26 mouse cellular contexts compared by ENCODE assay signal in genomic region chr15:85296538-85296937, GRCm38 (mm10). TPM values are rescaled to one million over a fixed set of nuclear protein-coding genes. Genes with fewer than 3 reads are reported as not detected.
DNase-seq lines count a peak whose midpoint lies in the region; ATAC-seq lines count a peak whose summit lies in the region.
"Had no signal": no experiment of that assay in that cellular context is flagged by ENCODE, and none has a peak within 500 bp of the region (broad histone marks: within the 10 kb centered on the region; RNA-seq: fewer than 3 reads in every experiment).

No protein-coding gene starts in this region.

- ATAC-seq in hindbrain, embryonic 16.5 days = no peak
- ATAC-seq in hindbrain, embryonic 12.5 days (ENCODE audit: low FRiP score) = no peak
- no peak for ATAC-seq in kidney, embryonic 15.5 days (replicated peaks; ENCODE audit: low FRiP score)
- 0 out of 2 replicates have a peak, but pooled peaks have one; percentile 39 for ATAC-seq in midbrain, embryonic 15.5 days (replicated peaks)
- ATAC-seq in midbrain, embryonic 11.5 days (ENCODE audit: low FRiP score) = no peak
- ATAC-seq: forebrain, embryonic 13.5 days; intestine, postnatal 0 days; lung, postnatal 0 days; midbrain, embryonic 13.5 days; Patski had no signal

- WGBS in hindbrain, embryonic 16.5 days = 65% methylated on average over 3 of the region's 3 CpGs
- WGBS in hindbrain, embryonic 12.5 days = 72% methylated on average over 3 of the region's 3 CpGs
- WGBS in kidney, embryonic 15.5 days = 68% methylated on average over 3 of the region's 3 CpGs
- 78% methylated on average over 3 of the region's 3 CpGs for WGBS in midbrain, embryonic 15.5 days
- 88% methylated on average over 3 of the region's 3 CpGs for WGBS in midbrain, embryonic 11.5 days

- peak overlapping the region; percentile 56; the same call in 1 of the 2 replicates for H3K27ac ChIP-seq in hindbrain, embryonic 16.5 days (ENCODE audit: low read depth, low read length)
- no peak overlapping the region for H3K27ac ChIP-seq in hindbrain, embryonic 12.5 days
- H3K27ac ChIP-seq in kidney, embryonic 15.5 days = no peak overlapping the region
- H3K27ac ChIP-seq in midbrain, embryonic 15.5 days = peak overlapping the region; percentile 72; the same call in 1 of the 2 replicates
- H3K27ac ChIP-seq in midbrain, embryonic 11.5 days (ENCODE audit: low read depth, low read length) = no peak overlapping the region

- no peak overlapping the region for H3K4me3 ChIP-seq in hindbrain, embryonic 16.5 days (ENCODE audit: low read length)
- H3K4me3 ChIP-seq in hindbrain, embryonic 12.5 days = no peak overlapping the region
- H3K4me3 ChIP-seq in kidney, embryonic 15.5 days (replicated peaks) = no peak overlapping the region
- H3K4me3 ChIP-seq in midbrain, embryonic 15.5 days = no peak overlapping the region
- no peak overlapping the region for H3K4me3 ChIP-seq in midbrain, embryonic 11.5 days (ENCODE audit: low read depth, low read length)
- H3K4me3 ChIP-seq: forebrain, embryonic 13.5 days; heart, embryonic 12.5 days; megakaryocyte, embryonic 14.5 days; midbrain, embryonic 13.5 days had no signal

- H3K4me1 ChIP-seq in hindbrain, embryonic 16.5 days (ENCODE audit: control insufficient read depth, insufficient read depth, low read depth, low read length) = peaks cover 19% of the 10 kb centered on the region
- H3K4me1 ChIP-seq in hindbrain, embryonic 12.5 days = peaks cover 30% of the 10 kb centered on the region
- peaks cover 20% of the 10 kb centered on the region for H3K4me1 ChIP-seq in kidney, embryonic 15.5 days
- peaks cover 18% of the 10 kb centered on the region for H3K4me1 ChIP-seq in midbrain, embryonic 15.5 days
- H3K4me1 ChIP-seq in midbrain, embryonic 11.5 days (ENCODE audit: control insufficient read depth, insufficient read depth, low read length) = no peaks in the 10 kb centered on the region; the same call in 1 of the 2 replicates
- H3K4me1 ChIP-seq: megakaryocyte, embryonic 14.5 days had no signal

- H3K27me3 ChIP-seq in hindbrain, embryonic 16.5 days (replicated peaks; ENCODE audit: control insufficient read depth, insufficient read depth, low read length) = no peaks in the 10 kb centered on the region
- H3K27me3 ChIP-seq in hindbrain, embryonic 12.5 days = no peaks in the 10 kb centered on the region; the same call in 1 of the 2 replicates
- no peaks in the 10 kb centered on the region for H3K27me3 ChIP-seq in kidney, embryonic 15.5 days
- H3K27me3 ChIP-seq in midbrain, embryonic 15.5 days (replicated peaks) = no peaks in the 10 kb centered on the region
- H3K27me3 ChIP-seq in midbrain, embryonic 11.5 days (ENCODE audit: control insufficient read depth, insufficient read depth, low read length) = no peaks in the 10 kb centered on the region
- H3K27me3 ChIP-seq: forebrain, embryonic 13.5 days; midbrain, embryonic 13.5 days; Patski had no signal

- H3K9ac ChIP-seq in hindbrain, embryonic 16.5 days (ENCODE audit: low read depth, low read length) = no peak overlapping the region
- no peak overlapping the region for H3K9ac ChIP-seq in hindbrain, embryonic 12.5 days
- no peak overlapping the region for H3K9ac ChIP-seq in kidney, embryonic 15.5 days
- no peak overlapping the region for H3K9ac ChIP-seq in midbrain, embryonic 15.5 days
- no peak overlapping the region for H3K9ac ChIP-seq in midbrain, embryonic 11.5 days (ENCODE audit: low read length)
- H3K9ac ChIP-seq: forebrain, embryonic 13.5 days; heart, embryonic 12.5 days; midbrain, embryonic 13.5 days had no signal

- no peaks in the 10 kb centered on the region for H3K9me3 ChIP-seq in hindbrain, embryonic 16.5 days (ENCODE audit: control insufficient read depth, low read length)
- H3K9me3 ChIP-seq in hindbrain, embryonic 12.5 days (replicated peaks) = no peaks in the 10 kb centered on the region
- H3K9me3 ChIP-seq in kidney, embryonic 15.5 days (replicated peaks) = no peaks in the 10 kb centered on the region
- H3K9me3 ChIP-seq in midbrain, embryonic 15.5 days = no peaks in the 10 kb centered on the region
- no peaks in the 10 kb centered on the region for H3K9me3 ChIP-seq in midbrain, embryonic 11.5 days (ENCODE audit: control insufficient read depth, low read length)
- H3K9me3 ChIP-seq: forebrain, embryonic 13.5 days had no signal

- no peak overlapping the region for H3K4me2 ChIP-seq in hindbrain, embryonic 16.5 days (ENCODE audit: low read length)
- H3K4me2 ChIP-seq in hindbrain, embryonic 12.5 days (replicated peaks) = no peak overlapping the region
- no peak overlapping the region for H3K4me2 ChIP-seq in kidney, embryonic 15.5 days
- no peak overlapping the region for H3K4me2 ChIP-seq in midbrain, embryonic 15.5 days
- no peak overlapping the region for H3K4me2 ChIP-seq in midbrain, embryonic 11.5 days
- H3K4me2 ChIP-seq: forebrain, embryonic 13.5 days; heart, embryonic 12.5 days; midbrain, embryonic 13.5 days had no signal

- DNase-seq in kidney, adult 8-10 months = peak; percentile 21 to 64
- no peak for DNase-seq in midbrain, embryonic 11.5 days (ENCODE audit: low spot score, missing footprints)
- peak; percentile 36 for DNase-seq in yolk sac, embryonic 10.5 days (ENCODE audit: low spot score)
- DNase-seq in right cerebral cortex, postnatal 10 days (ENCODE audit: low spot score in 2 of 2) = no peak
- DNase-seq: adrenal gland, postnatal 10 days; cerebellum, adult 11 months; cerebellum, adult 9-10 months; cerebellum, postnatal 36 days; gastrocnemius, postnatal 25 days; heart, adult 11 months; heart, postnatal 4 days; lung, adult 18-20 months; lung, postnatal 4 days; spleen, adult 18-20 months; thymus, postnatal 14 days had no signal

- H3K36me3 ChIP-seq in hindbrain, embryonic 16.5 days (ENCODE audit: control insufficient read depth, insufficient read depth, low read length) = no peaks in the 10 kb centered on the region
- H3K36me3 ChIP-seq in hindbrain, embryonic 12.5 days = no peaks in the 10 kb centered on the region
- no peaks in the 10 kb centered on the region for H3K36me3 ChIP-seq in kidney, embryonic 15.5 days
- H3K36me3 ChIP-seq in midbrain, embryonic 15.5 days (replicated peaks) = no peaks in the 10 kb centered on the region
- no peaks in the 10 kb centered on the region for H3K36me3 ChIP-seq in midbrain, embryonic 11.5 days (ENCODE audit: control insufficient read depth, insufficient read depth, low read length)
- H3K36me3 ChIP-seq: heart, embryonic 12.5 days; midbrain, embryonic 13.5 days had no signal

RNA-seq across cellular contexts. Expression of gene Atxn10, which starts 39.5 kb away (rescaled TPM):
- polyA plus RNA-seq in hindbrain, embryonic 16.5 days (2015; fragmentation: Nextera tagmentation; extraction: Ambion mirVana) = 532 and 553 TPM in 2 replicates
- 402 and 422 TPM in 2 replicates for polyA plus RNA-seq in hindbrain, embryonic 12.5 days (2016; fragmentation: Nextera tagmentation; extraction: Ambion mirVana)
- 266 and 287 TPM in 2 replicates for polyA plus RNA-seq in kidney, embryonic 15.5 days (2015; fragmentation: Nextera tagmentation; extraction: Ambion mirVana)
- 529 and 534 TPM in 2 replicates for polyA plus RNA-seq in midbrain, embryonic 15.5 days (2015; fragmentation: Nextera tagmentation; extraction: Ambion mirVana)
- 419 and 438 TPM in 2 replicates for polyA plus RNA-seq in midbrain, embryonic 11.5 days (2014; fragmentation: Nextera tagmentation; extraction: Ambion mirVana)

Comparison
In these comparisons a context has a peak if more than half of its experiments do, and no peak if none do; other contexts are left out.
1. H3K27ac ChIP-seq: peak in hindbrain, embryonic 16.5 days (single experiment) and midbrain, embryonic 15.5 days (single experiment); none in hindbrain, embryonic 12.5 days (single experiment), kidney, embryonic 15.5 days (single experiment) and midbrain, embryonic 11.5 days (single experiment).
2. DNase-seq: peak in kidney, adult 8-10 months (2 of 2) and yolk sac, embryonic 10.5 days (single experiment); none in midbrain, embryonic 11.5 days (single experiment) and right cerebral cortex, postnatal 10 days (0 of 2).